Mouse (Mus musculus) CH12.LX (cell line): Measurements from ENCODE around the gene Wdr81. TPM values are rescaled to one million over a fixed set of nuclear protein-coding genes. Genes with fewer than 3 reads are reported as not detected.
A peak's percentile ranks its signal among the peaks of the same experiment; 100 is the strongest.

Experiments
- DNase-seq: peaks from one replicate; pipeline ENCODE4 v3.0.0-alpha.2; 2013; ENCODE audit errors: extremely low read depth
- H3K27ac ChIP-seq: 2 replicates; pipeline ENCODE4 v1.5.1; 2012; ENCODE audit warnings: low read depth, mild to moderate bottlenecking, control low read depth, moderate library complexity; ENCODE audit not compliant: insufficient read depth
- H3K27me3 ChIP-seq: replicated peaks from 2 replicates; pipeline ENCODE3; 2012; ENCODE audit warnings: inconsistent platforms
- H3K36me3 ChIP-seq, 2 experiments: replicated peaks in 1 of 2; 2 replicates each; pipeline versions ENCODE3 to v1.6.1; 2012; ENCODE audit warnings: inconsistent platforms in 1 of 2, low read length in 1 of 2, mild to moderate bottlenecking in 1 of 2, mixed read lengths in 1 of 2, moderate library complexity in 1 of 2; ENCODE audit not compliant: control insufficient read depth in 1 of 2, insufficient read depth in 1 of 2
- H3K4me1 ChIP-seq, 2 experiments: 2 replicates each; pipeline ENCODE4 v1.6.1; 2012; ENCODE audit warnings: inconsistent platforms in 1 of 2, moderate library complexity in 1 of 2; ENCODE audit not compliant: insufficient read depth in 2 of 2, control insufficient read depth in 1 of 2
- H3K4me2 ChIP-seq: 2 replicates; pipeline ENCODE4 v1.6.1; 2012; ENCODE audit warnings: low read depth, mild to moderate bottlenecking, control low read depth; ENCODE audit not compliant: poor library complexity, insufficient read depth, severe bottlenecking
- H3K4me3 ChIP-seq, 3 experiments: fragments of 150-350 bp in 1 of 3; sonication (generic) in 1 of 3; replicated peaks in 1 of 3; 2 replicates each; pipeline versions ENCODE3 to v1.5.1; 2011 to 2012; ENCODE audit warnings: low read depth in 2 of 3, low read length in 2 of 3, mild to moderate bottlenecking in 2 of 3, moderate library complexity in 2 of 3, control low read depth in 1 of 3, improper control_type of control experiment in 1 of 3, inconsistent platforms in 1 of 3, mixed read lengths in 1 of 3; ENCODE audit not compliant: poor library complexity in 1 of 3
- H3K79me2 ChIP-seq: replicated peaks from 2 replicates; pipeline ENCODE4 v1.6.1; 2012; ENCODE audit warnings: mild to moderate bottlenecking, moderate library complexity; ENCODE audit not compliant: control insufficient read depth, poor library complexity, insufficient read depth, severe bottlenecking; ENCODE audit errors: extremely low read depth
- H3K9ac ChIP-seq: 2 replicates; pipeline ENCODE4 v1.6.1; 2012; ENCODE audit warnings: low read depth, mild to moderate bottlenecking, control low read depth, moderate library complexity; ENCODE audit not compliant: insufficient read depth
- H3K9me3 ChIP-seq: replicated peaks from 2 replicates; pipeline ENCODE3; 2012; ENCODE audit warnings: low read length, inconsistent platforms, mixed read lengths
- CHD1 ChIP-seq: IDR thresholded peaks from 2 replicates; pipeline ENCODE4 v1.6.1; 2012; ENCODE audit warnings: low read depth, low read length, improper control_type of control experiment, inconsistent platforms
- CTCF ChIP-seq, 2 experiments: IDR thresholded peaks in 1 of 2; conservative IDR thresholded peaks in 1 of 2; 2 replicates each; pipeline ENCODE4 v1.5.1; 2011 to 2012; ENCODE audit warnings: low read depth in 2 of 2, low read length in 2 of 2, improper control_type of control experiment in 1 of 2, inconsistent platforms in 1 of 2, mild to moderate bottlenecking in 1 of 2, moderate library complexity in 1 of 2
- E2F4 ChIP-seq: IDR thresholded peaks from 2 replicates; pipeline ENCODE4 v1.6.1; 2011; ENCODE audit warnings: low read depth, low read length, improper control_type of control experiment; ENCODE audit not compliant: insufficient replicate concordance
- ELF1 ChIP-seq: IDR thresholded peaks from 2 replicates; pipeline ENCODE4 v1.6.1; 2014; ENCODE audit warnings: low read depth, mild to moderate bottlenecking, inconsistent platforms, low read length, improper control_type of control experiment
- EP300 ChIP-seq: IDR thresholded peaks from 2 replicates; pipeline ENCODE4 v1.6.1; 2011; ENCODE audit warnings: low read length, improper control_type of control experiment
- ETS1 ChIP-seq: conservative IDR thresholded peaks from 2 replicates; pipeline ENCODE4 v1.6.1; 2012; ENCODE audit warnings: low read depth, mild to moderate bottlenecking, inconsistent platforms, low read length, improper control_type of control experiment, moderate library complexity
- GABPA ChIP-seq: IDR thresholded peaks from 2 replicates; pipeline ENCODE4 v1.6.1; 2012; ENCODE audit warnings: low read depth, low read length, improper control_type of control experiment, inconsistent platforms; ENCODE audit not compliant: insufficient replicate concordance
- HCFC1 ChIP-seq: IDR thresholded peaks from 2 replicates; pipeline ENCODE4 v1.6.1; 2012; ENCODE audit warnings: low read depth, mild to moderate bottlenecking, inconsistent platforms, low read length, improper control_type of control experiment
- IRF4 ChIP-seq: IDR thresholded peaks from 2 replicates; pipeline ENCODE4 v1.6.1; 2014; ENCODE audit warnings: low read depth, mild to moderate bottlenecking, inconsistent platforms, low read length, improper control_type of control experiment
- KAT2A ChIP-seq: IDR thresholded peaks from 2 replicates; pipeline ENCODE4 v1.6.1; 2012; ENCODE audit warnings: low read length, improper control_type of control experiment, inconsistent platforms; ENCODE audit not compliant: insufficient replicate concordance
- MAFK ChIP-seq: IDR thresholded peaks from 2 replicates; pipeline ENCODE4 v1.6.1; 2011; ENCODE audit warnings: low read length, improper control_type of control experiment; ENCODE audit not compliant: insufficient replicate concordance
- MAX ChIP-seq: IDR thresholded peaks from 2 replicates; pipeline ENCODE4 v1.6.1; 2011; ENCODE audit warnings: low read length, improper control_type of control experiment
- MAZ ChIP-seq: IDR thresholded peaks from 2 replicates; pipeline ENCODE4 v1.6.1; 2012; ENCODE audit warnings: low read depth, mild to moderate bottlenecking, inconsistent platforms, low read length, improper control_type of control experiment, moderate library complexity
- MXI1 ChIP-seq: IDR thresholded peaks from 2 replicates; pipeline ENCODE4 v1.6.1; 2011; ENCODE audit warnings: mild to moderate bottlenecking, low read depth, low read length, improper control_type of control experiment
- MYC ChIP-seq: IDR thresholded peaks from 2 replicates; pipeline ENCODE4 v1.6.1; 2011; ENCODE audit warnings: low read depth, mild to moderate bottlenecking, improper control_type of control experiment, low read length
- NELFE ChIP-seq: IDR thresholded peaks from 2 replicates; pipeline ENCODE4 v1.6.1; 2011; ENCODE audit warnings: low read depth, low read length, improper control_type of control experiment
- NRF1 ChIP-seq: IDR thresholded peaks from 2 replicates; pipeline ENCODE4 v1.6.1; 2014; ENCODE audit warnings: low read depth, mild to moderate bottlenecking, inconsistent platforms, low read length, improper control_type of control experiment, moderate library complexity
- POLR2A ChIP-seq: IDR thresholded peaks from 2 replicates; pipeline ENCODE4 v1.6.1; 2011; ENCODE audit warnings: low read depth, mild to moderate bottlenecking, improper control_type of control experiment, low read length
- POLR2AphosphoS2 ChIP-seq: IDR thresholded peaks from 2 replicates; pipeline ENCODE4 v1.6.1; 2011; ENCODE audit warnings: low read depth, low read length, improper control_type of control experiment
- SIN3A ChIP-seq: IDR thresholded peaks from 2 replicates; pipeline ENCODE4 v1.6.1; 2012; ENCODE audit warnings: low read length, improper control_type of control experiment, inconsistent platforms
- SMC3 ChIP-seq: IDR thresholded peaks from 2 replicates; pipeline ENCODE4 v1.6.1; 2011; ENCODE audit warnings: low read depth, low read length, improper control_type of control experiment
- TBP ChIP-seq: conservative IDR thresholded peaks from 2 replicates; pipeline ENCODE4 v1.6.1; 2011; ENCODE audit warnings: low read depth, low read length, improper control_type of control experiment
- TCF12 ChIP-seq: IDR thresholded peaks from 2 replicates; pipeline ENCODE4 v1.6.1; 2014; ENCODE audit warnings: low read depth, mild to moderate bottlenecking, inconsistent platforms, low read length, improper control_type of control experiment
- USF1 ChIP-seq: IDR thresholded peaks from 2 replicates; pipeline ENCODE4 v1.6.1; 2014; ENCODE audit warnings: low read depth, mild to moderate bottlenecking, inconsistent platforms, low read length, improper control_type of control experiment
- USF2 ChIP-seq: conservative IDR thresholded peaks from 2 replicates; pipeline ENCODE4 v1.6.1; 2011; ENCODE audit warnings: low read depth, low read length, improper control_type of control experiment
- ZKSCAN1 ChIP-seq: IDR thresholded peaks from 2 replicates; pipeline ENCODE4 v1.6.1; 2012; ENCODE audit warnings: low read depth, inconsistent platforms, low read length, improper control_type of control experiment, borderline replicate concordance
- ZMIZ1 ChIP-seq: IDR thresholded peaks from 2 replicates; pipeline ENCODE4 v1.6.1; 2012; ENCODE audit warnings: low read depth, mild to moderate bottlenecking, inconsistent platforms, low read length, improper control_type of control experiment
- ZNF384 ChIP-seq: IDR thresholded peaks from 2 replicates; pipeline ENCODE4 v1.6.1; 2012; ENCODE audit warnings: low read depth, low read length, improper control_type of control experiment, inconsistent platforms
- dilution Hi-C: fragments of 300-500 bp; cut with MboI; formaldehyde crosslinking; loops from 2 replicates; pipeline ENCODE4 v1.14.3; 2020; ENCODE audit warnings: low sequenced_read_pairs; ENCODE audit not compliant: extremely low pct_unique_long_range_greater_than_20kb, extremely low pct_ligation_motif_present
- in situ Hi-C: fragments of 300-500 bp; cut with MboI; formaldehyde crosslinking; loops from 3 replicates; pipeline ENCODE4 v1.14.3; 2019; ENCODE audit warnings: low sequenced_read_pairs, low pct_ligation_motif_present, low pct_unique_long_range_greater_than_20kb, mixed read lengths
- polyA plus RNA-seq: library from polyadenylated mRNA; unstranded; fragments of >175 nt; gene quantifications from 2 replicates; pipeline ENCODE4 v1.2.1, GENCODE M21; 2012; ENCODE audit warnings: low read depth; ENCODE audit not compliant: insufficient read length
- total RNA-seq, 2 experiments: library from RNA; depleted of rRNA; stranded (reverse); fragments of 300-350 nt in 1 of 2; fragments of >200 nt in 1 of 2; gene quantifications; 2 replicates each; pipeline ENCODE4 v1.2.3; 2012 to 2014

Gene Wdr81
- total and polyA plus RNA-seq, 3 experiments: 3.1 to 16.3 (median 13.7) TPM

- Histone ChIP-seq H3K4me1 (peaks cover 31 to 72% of the 10 kb centered on the region in 2 experiments), H3K4me2 (peak within 1 kb of the TSS; percentile 78), H3K79me2 (peaks cover 10% of the 10 kb centered on the region; the same call in 1 of the 2 replicates), H3K9ac (peak within 1 kb of the TSS; percentile 100)
- no peak for TF ChIP-seq EP300
- peak; percentile 98 for TF ChIP-seq MXI1
- peak; percentile 4; the same call in 1 of the 2 replicates for TF ChIP-seq ZNF384
- peak; percentile 65 for TF ChIP-seq ETS1
- TF ChIP-seq MYC: no peak; the same call in 1 of the 2 replicates
- TF ChIP-seq TBP: peak; percentile 95
- TF ChIP-seq POLR2AphosphoS2: no peak
- peak; percentile 87 for TF ChIP-seq MAX
- TF ChIP-seq SMC3: no peak
- no peak for TF ChIP-seq ZKSCAN1
- TF ChIP-seq CTCF (conservative IDR thresholded peaks at IDR 0.05 in 1 of 2, IDR thresholded peaks at IDR 0.05 in 1 of 2; ENCODE audit: low read depth in 2 of 2, low read length in 2 of 2): no peak
- no peak; the same call in none of the 2 replicates for TF ChIP-seq NRF1
- TF ChIP-seq ELF1: peak; percentile 90
- peak; percentile 97; the same call in 1 of the 2 replicates for TF ChIP-seq CHD1
- TF ChIP-seq TCF12: peak; percentile 58
- peak; percentile 65 for TF ChIP-seq NELFE
- 0 out of 2 replicates have a peak, but pooled peaks have one; percentile 12 for TF ChIP-seq E2F4
- TF ChIP-seq KAT2A: peak; percentile 87; the same call in 1 of the 2 replicates
- TF ChIP-seq SIN3A: peak; percentile 100
- peak; percentile 94 for TF ChIP-seq HCFC1
- TF ChIP-seq POLR2A: peak; percentile 76
- no peak for TF ChIP-seq IRF4
- peak; percentile 33; the same call in 1 of the 2 replicates for TF ChIP-seq MAZ
- peak; percentile 90 for TF ChIP-seq MAFK
- peak; percentile 80 for TF ChIP-seq USF2
- TF ChIP-seq USF1: peak; percentile 90
- peak; percentile 46; the same call in 1 of the 2 replicates for TF ChIP-seq ZMIZ1
- peak; percentile 57; the same call in 1 of the 2 replicates for TF ChIP-seq GABPA
- TF ChIP-seq, all 38 proteins: peak for 20
- H3K27me3 ChIP-seq: no peaks in the 10 kb centered on the region
- peak within 1 kb of the TSS; percentile 72 to 92 (median 83) for H3K4me3 ChIP-seq
- in situ Hi-C loops (no loop called here), dilution Hi-C loops (no loop called here)
- peaks cover 10% of the 10 kb centered on the region for H3K9me3 ChIP-seq
- H3K36me3 ChIP-seq: peaks cover 20 to 26% of the 10 kb centered on the region in 2 experiments
- peak within 1 kb of the TSS; percentile 98 for H3K27ac ChIP-seq
- DNase-seq: peak; percentile 100
Observed at GRCm38 (mm10) chr11:75460844-75461742, 6.6 kb upstream of the Wdr81 start, which contains the start of gene Tlcd2. Tlcd2 (plus strand) TSS chr11:75461715.
